Mouse (Mus musculus) cerebellum, postnatal 25 days (tissue): Measurements from ENCODE around the gene Grxcr1.

Experiments used
- DNase-seq, 2 experiments: peaks; one replicate each; pipeline ENCODE4 v3.0.0; 2021; ENCODE audit warnings: mixed read lengths in 2 of 2

Grxcr1 gene

DNA sequence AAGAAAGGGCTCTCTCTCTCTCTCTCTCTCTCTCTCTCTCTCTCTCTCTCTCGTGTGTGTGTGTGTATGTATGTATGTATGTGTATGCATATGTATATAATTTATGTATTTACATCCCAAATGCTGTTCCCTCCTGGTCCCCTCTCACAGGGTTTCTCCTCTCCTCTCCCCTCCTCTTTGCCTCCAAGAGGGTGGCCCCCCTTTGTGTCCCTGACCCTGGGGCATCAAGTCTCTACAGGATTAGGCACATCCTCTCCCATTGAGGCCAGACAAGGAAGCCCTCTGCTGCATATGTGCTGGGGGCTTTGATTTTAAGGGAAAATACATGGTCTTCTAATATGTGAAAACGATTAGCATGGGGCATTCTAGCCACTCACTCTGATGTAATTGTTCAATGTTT lies 61.5 kb downstream of the Grxcr1 start:
- DNase-seq, result no peak

GRCm38 (mm10) chr5:68097665-68098624 lies 66.3 kb downstream of the Grxcr1 start:
- no peak for DNase-seq

DNA sequence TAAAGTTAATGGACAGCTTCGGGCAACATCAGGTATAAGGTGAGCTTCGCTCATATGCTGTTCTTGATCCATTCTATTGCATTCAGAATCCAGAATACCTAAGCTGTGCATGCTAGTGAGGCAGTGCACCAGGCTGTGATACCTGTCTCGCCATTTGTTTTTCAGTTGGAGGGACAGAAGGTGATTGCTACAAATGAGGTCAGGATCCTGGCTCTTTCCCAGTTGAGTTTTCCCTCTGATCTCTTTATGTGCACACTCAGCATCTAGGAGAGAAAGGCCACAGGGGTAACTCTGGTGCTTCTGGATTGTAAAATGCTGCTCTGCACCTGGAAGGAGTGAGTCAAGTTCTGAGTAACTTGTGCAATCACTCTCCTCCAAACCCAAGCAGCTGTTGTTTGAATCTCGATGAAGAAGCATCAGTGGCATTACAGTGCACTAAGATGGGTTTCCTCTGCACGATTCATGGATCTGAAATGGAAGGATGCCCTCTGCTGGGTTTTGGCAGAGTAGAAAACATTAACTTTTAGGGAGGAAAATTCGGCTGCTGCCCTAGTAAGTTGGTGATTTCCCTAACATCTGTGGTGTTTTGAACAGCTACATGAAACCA lies 80.9 kb downstream of the Grxcr1 start:
- peak; percentile 50 to 51 for DNase-seq

GRCm38 (mm10) chr5:68120880-68121279 lies 89.2 kb downstream of the Grxcr1 start:
- DNase-seq, result peak in 1 of 2 experiments; percentile 33

DNA sequence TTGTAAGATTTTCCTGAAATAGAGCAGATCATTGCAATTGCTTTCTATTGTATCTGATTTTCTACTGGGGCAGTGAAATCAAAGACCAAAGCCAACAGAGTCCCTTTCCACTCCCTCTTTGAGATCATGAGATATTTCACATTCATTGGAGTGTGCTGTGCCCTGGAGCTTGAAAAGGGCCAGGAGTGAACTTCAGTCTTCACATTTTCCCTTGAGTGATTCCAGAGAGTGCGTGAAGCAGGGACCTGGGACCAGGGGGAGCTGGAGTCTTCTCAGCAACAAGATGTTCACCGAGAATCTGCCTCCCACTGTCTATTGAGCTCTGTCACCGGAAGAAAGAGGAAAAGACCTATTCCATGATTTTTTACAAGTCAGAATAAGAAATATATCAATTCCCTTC lies 91.2 kb downstream of the Grxcr1 start:
- no peak for DNase-seq

GRCm38 (mm10) chr5:68125478-68125877 lies 93.8 kb downstream of the Grxcr1 start:
- DNase-seq, result no peak

GRCm38 (mm10) chr5:68128421-68128820 lies 96.8 kb downstream of the Grxcr1 start:
- peak; percentile 59 to 78 for DNase-seq

GRCm38 (mm10) chr5:68128821-68129608 lies 97.4 kb downstream of the Grxcr1 start:
- DNase-seq, result no peak

GRCm38 (mm10) chr5:68146818-68147217 lies 115.2 kb downstream of the Grxcr1 start:
- no peak for DNase-seq

- peak; percentile 74 to 86 for DNase-seq
Observed at GRCm38 (mm10) chr5:68149946-68150345, 118.3 kb downstream of the Grxcr1 start.

DNA sequence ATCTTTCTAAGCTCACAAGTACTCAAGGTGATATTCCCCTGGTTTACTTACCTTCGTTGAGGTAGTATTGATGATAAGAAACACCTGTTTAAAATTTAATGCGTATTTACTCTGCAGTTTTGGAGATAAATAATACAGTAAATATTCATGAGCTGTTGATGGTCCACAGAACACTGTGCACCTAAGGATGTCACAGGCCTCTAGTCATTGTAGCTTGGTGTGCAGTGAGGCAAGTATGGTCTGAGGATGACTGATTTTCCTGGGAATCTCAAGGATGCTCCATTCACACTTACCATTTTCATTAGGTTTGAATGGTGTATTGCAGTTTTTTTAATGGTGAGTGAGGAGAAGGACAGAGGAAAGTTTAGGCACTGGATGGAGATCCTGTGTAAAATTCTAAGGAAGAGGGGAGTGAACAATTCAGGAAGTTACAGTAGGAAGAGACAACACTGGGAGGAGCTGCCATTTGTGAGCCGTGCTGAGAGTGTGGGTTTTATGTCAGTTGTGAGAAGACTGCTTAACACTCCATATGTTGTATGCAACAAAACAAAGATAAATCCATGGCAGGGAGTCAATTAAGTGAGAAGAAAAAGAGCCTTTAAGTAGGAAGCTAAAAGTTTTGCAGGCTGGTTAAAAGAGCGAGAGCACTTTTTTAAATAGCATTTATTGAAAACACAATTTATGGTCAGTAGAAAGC lies 118.9 kb downstream of the Grxcr1 start:
- no peak for DNase-seq

- no peak for DNase-seq
Observed at GRCm38 (mm10) chr5:68162503-68162902, 130.9 kb downstream of the Grxcr1 start.

GRCm38 (mm10) chr5:68165954-68166353 lies 134.3 kb downstream of the Grxcr1 start:
- DNase-seq, result peak in 1 of 2 experiments; percentile 17
